Mouse (Mus musculus) olfactory bulb, adult 2 months (tissue): ENCODE data around the gene Apba1.

Experiments used
- CTCF ChIP-seq: fragments of 200-500 bp; IDR thresholded peaks from 2 replicates; pipeline ENCODE4 v1.5.1; 2012; ENCODE audit warnings: low read depth, mild to moderate bottlenecking, low read length, moderate library complexity; ENCODE audit not compliant: insufficient read depth
- POLR2A ChIP-seq: fragments of 200-500 bp; IDR thresholded peaks from 2 replicates; pipeline ENCODE4 v1.6.1; 2012; ENCODE audit warnings: mild to moderate bottlenecking, low read depth, low read length, moderate library complexity; ENCODE audit not compliant: insufficient read depth

DNA sequence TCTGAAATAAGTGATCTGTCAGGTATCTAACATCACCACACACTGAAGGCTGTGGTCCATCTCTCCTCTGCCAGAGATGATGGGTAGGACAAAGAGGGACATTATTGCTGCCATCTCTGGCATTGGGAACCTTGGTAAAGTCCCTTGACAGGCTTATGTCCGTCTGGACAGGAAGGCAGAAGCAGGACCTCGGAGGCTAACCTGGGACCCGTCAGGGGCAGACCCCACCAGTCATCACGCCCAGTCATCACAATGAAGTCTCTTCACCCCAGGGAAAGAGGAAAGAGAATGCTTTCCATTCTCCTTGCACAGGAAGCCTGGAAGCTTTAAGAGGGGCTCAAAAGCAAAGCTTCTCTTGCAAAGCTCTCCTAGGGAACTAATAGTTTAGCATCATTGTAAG is 189.2 kb downstream of the Apba1 start:
- TF ChIP-seq POLR2A (no peak), CTCF (no peak)
